Mouse (Mus musculus) left cerebral cortex, adult 8-10 months (tissue): ENCODE measurements around the gene March4. TPM values are rescaled to one million over a fixed set of nuclear protein-coding genes. Genes with fewer than 3 reads are reported as not detected.
A peak's percentile ranks its signal among the peaks of the same experiment; 100 is the strongest.

Experiments
- DNase-seq, 2 experiments: peaks; one replicate each; pipeline ENCODE4 v3.0.0; 2022; ENCODE audit warnings: low spot score in 2 of 2
- total RNA-seq, 4 experiments: library from RNA; stranded (reverse); gene quantifications; 2 replicates each; pipeline ENCODE4 v1.2.4; 2022

Gene March4
- total RNA-seq, 4 experiments from 2014 or later, result 15.0 to 17.9 (median 16.3) TPM

DNA sequence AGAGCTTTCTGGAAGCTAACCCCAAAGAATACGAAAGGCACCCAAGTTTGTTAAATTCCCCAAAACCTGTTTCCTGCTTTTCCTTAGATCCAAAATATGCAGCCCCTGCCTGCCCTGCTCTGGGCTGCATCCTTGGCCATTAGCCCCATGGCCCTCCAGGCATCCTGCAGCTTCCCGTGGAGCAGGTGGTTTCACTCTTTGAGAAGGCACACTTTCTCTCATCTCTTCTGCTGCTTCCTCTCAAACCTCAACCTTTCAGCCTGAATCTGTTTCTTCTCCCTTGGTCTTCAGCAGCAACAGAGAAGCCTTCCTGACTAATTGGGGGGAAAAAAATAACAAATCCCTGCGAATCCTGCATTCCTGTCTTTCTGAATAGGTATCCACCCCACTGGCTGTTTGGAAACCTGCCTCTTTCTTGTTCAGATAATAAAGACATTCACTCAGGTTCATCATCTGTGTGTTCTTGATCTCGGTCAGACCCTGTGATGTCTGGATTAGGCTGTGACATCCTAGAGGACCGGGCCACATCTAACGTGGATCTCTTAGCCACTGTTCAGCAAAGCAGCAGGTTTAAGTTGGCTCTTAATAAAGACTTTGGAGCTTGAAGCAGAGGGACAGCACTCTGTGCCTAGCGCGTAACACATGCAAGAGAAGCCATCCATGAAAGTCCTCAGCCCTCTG is 6.1 kb downstream of the March4 start:
- DNase-seq, result no peak

DNA sequence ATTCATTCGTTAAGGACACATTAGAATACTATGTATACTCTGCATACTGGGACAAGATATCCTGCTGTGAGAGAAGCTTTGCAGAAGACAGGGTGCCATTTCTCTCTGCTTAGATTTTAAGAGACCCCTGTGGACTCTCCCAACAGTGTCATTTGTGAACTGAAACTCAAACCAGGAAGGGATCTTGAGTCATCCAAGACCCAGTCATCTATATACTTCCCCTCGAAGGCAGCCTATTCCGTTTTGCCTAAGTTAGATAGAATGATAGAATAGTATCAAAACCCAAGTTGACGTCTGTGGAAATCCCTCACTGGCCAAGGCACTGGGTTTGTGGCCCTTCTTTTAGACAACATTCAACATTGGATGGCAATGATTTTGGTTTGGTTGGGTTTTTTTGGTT is 7.5 kb downstream of the March4 start:
- DNase-seq, result no peak

DNA sequence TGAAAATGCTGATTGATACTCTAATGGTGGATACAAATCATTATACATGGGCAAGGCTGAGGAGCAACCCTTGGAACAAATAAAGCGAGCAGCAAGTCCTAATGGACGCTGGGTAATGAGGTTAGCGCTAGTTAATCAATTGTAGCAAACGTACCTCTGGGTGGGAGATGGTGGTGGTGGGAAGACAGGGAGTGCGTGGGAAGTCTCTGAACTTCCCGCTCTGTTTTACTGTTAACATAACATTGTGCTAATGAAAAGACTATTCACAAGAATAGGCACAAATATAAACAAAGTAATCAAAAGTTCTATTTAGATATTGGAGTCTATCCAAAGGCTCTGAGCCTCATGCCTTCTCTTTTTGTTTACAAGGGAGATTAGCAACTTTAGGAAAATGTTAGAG is 13.1 kb downstream of the March4 start:
- no peak for DNase-seq

DNA sequence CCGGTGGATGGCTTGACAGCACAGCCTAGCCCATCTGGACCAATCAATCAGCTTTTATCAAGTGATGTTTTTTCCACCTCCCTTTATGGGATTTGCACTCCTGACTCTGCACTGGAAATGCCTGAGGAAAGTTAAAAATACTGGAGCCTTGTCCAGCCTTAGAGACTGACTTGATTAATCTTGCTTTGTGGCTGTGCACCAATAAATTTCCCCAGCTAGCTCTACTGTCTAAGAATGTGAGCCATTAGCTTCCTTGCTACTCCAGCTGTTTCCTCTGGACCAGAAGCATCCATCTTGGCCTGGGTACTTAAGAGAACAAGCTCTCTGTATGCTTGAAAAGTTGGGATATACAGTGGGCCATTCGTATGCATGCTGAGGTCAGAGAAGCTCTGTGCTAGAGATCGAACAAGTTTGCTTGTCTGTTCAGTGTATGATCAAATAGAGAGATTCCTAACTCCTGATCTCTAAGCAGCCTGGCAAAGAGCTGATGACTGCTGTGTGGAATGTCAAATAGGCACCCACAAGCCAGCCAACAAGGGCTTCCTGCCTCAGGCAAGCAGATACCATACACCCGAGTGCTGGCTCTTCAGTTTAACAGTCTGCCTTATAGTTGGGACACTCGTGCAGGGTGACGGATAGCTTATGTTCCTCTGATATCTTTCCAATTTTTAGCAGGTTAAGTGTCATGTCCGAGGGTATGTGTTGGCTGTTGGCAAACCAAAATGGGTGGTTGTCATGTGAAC is 25.8 kb downstream of the March4 start:
- DNase-seq, result no peak

DNA sequence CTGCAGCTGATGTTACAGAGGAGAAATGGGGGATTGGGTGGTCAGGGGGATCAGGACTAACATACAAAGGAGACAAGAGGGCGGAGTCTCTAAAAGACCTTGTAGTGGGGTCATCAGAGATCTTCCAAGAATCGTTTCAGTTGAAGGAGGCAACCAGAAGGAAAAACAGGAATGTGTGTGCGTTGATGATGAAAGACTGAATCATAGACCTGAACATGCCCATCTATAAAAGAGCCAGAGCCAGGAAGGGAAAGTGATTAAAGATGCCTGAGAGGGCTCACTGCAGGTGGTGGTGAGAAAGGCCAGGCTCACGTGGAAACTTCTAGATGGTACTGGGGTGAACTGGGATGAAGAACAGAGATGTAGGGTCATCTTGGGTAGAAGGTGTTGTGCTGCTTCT is 27.2 kb downstream of the March4 start:
- no peak for DNase-seq

DNA sequence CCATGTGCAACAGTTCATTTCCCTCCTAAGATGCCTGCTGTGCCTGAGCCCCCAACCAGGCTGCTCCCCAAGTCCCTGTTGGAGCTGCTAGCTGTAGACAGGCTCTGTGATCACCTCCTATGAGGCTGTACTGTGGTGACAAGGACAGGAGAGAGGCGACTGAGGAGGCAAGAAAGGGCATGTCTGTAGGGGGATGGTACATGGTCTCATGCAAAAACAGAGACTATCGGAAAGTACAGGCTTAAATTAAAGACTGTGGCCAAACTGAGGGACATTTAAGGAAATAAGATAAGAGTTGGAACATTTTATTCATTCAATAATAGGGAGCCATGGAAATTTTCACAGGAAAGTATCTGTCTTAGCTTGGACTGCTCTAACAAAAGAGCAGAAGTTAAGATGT is 29.1 kb downstream of the March4 start:
- DNase-seq, result no peak

DNA sequence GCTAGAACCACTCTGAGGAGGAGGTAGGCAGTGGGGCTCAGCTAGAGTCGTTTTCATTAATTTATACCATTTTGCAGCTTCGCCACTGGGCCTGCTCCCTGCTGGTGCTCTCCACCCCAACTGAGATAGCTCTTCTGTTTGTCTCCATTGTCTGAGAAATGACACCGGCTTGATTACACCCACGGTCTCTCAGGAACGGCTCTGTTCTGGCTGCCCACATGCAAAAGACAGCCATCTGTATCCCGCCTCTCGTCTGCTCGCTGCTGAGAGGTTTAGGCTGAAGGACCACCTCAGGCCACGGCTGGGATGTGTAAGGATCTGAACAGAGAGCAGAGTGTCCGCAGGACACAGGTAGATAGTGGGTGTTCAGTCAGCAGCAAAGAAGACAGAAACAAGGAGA is 30.5 kb downstream of the March4 start:
- DNase-seq, result peak in 1 of 2 experiments; percentile 52

DNA sequence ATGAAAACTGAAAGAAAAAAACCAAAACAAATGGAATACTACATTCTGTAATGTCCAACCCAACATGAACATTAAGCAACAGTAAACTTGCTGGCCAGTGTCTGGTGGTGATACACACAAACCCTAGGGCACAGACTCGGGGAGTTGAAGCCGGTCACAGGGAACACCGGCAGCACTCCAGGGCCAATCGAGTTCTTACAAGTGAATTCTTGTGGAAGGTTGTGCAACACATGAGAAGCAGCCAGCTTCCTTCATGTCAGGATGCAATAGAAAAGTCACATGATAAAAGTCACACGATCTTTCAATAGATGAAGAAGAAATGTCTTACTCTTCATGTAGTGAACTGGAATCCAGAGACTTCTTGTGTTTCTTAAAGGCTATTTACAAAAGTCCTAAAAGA is 39.1 kb downstream of the March4 start:
- no peak for DNase-seq

DNA sequence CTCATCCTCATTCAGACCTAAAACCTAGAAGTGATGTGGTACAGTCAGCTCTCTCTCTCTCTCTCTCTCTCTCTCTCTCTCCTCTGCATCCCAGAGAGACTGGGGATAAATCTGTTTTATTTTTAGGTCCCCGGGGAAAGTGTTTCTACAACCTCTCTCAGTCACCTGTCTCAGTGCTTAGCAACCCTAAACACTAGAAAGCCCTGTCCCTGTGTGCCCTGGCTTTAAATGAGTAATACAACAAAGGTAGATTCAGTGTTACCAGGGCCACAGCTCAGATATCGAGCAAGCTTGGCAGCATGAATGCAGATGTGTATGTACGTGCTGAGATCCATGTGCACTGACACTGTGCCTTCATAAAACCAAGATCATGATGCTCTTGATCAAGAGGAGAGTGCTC is 43.3 kb downstream of the March4 start:
- DNase-seq, result no peak

DNA sequence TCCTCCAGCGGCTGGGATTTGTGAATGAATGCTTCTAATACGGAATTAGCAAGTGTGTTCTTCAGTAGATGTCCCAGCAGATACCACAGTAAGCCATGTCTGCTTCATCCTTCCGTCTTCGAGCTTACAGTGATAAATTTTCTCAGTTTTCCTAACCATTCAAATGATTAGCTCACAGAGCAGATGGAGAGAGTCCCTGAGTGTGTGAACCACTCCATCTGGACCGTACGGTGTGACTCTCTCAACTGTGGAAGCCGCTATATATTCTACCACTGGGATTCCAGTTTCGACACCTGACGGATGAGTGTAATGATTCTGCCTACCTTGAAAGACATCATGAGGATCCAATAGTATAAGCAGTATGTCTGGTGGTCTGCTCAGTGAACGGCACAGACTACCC is 44.1 kb downstream of the March4 start:
- DNase-seq, result peak in 1 of 2 experiments; percentile 29

DNA sequence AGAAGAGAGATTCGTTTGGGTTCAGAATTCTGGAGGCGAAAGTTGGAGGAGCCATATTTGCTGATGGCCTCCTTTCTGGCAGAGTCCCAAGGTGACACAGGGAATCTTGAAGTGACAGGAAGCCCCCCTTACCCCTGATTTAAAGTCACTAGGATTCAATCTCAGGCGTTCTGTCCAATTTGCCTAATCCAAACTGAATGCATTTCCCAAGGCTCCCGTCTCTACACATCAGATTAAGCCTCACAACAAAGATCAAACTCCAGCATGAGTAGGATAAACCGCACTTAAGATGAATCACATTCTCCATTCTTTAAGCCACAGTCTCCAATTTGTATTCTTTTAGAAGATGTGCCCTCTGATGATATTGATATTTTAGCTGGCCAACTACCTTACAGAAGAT is 45.4 kb downstream of the March4 start:
- no peak for DNase-seq

DNA sequence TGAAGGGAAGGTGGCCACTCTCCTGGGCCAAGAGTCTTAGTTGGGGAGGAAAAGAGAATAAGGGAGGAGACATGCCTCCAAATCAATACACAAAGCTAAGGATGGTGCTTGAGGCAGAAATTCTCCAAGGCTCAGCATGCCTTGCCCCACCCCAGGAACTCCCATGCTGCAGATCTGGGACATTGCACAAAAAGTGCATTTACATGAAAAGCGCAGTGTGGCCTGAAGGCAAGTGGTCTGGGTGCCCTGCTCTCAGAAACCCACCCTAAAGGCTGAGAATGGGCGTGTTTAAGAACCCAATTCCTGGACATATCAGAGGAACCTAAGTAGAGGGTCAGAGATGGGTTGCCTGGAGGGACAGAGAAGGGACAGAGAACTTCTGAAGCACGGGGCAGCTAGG is 45.9 kb downstream of the March4 start:
- no peak for DNase-seq

DNA sequence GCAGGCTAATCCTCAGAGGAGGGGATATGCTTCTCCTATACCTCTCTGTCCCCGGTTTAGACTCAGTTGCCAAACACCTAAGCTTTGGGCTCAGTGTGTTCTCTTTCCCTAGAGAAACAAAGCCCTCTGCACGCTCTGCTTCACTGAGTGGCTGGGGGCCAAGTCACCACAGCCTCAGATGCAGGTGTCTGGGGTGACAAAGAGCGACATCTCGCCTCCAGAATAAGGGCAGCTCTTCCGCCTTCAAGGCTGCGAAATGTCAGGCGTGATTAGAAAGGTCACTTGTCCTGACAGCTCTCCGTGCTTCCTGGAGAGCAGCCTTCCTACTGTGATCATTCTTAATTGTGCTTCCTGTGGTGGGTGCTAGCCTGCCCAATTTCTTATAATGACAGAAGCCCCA is 46.5 kb downstream of the March4 start:
- no peak for DNase-seq

DNA sequence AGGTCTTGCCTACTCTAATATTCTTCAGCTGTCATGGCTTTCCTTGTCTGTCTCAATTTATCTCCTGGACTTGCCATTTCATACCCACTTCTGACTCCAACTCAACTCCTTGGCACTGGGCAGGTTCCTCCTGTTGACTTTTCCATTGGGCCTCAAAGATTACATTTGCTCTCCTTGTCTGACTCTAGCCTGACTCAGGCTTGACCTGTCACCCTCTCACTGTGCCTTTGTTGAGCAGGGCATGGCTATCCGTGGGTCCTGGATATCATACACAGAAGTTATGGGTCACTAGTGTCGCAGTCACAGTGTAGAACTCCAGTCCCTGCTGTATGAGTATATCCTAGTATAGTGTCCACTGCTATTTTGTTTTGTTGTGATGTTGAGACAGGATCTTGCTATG is 60.1 kb downstream of the March4 start:
- no peak for DNase-seq

DNA sequence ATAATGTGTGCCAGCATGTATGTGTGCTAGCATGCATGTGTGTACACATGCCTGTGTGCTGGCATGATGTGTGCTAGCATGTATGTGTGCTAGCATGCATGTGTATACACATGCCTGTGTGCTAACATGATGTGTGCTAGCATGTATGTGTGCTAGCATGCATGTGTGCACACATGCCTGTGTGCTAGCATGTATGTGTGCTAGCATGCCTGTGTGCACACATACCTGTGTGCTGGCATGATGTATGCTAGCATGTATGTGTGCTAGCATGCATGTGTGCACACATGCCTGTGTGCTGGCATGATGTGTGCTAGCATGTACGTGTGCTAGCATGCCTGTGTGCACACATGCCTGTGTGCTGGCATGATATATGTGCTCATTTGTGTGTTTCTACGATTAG is 67.7 kb downstream of the March4 start:
- no peak for DNase-seq

DNA sequence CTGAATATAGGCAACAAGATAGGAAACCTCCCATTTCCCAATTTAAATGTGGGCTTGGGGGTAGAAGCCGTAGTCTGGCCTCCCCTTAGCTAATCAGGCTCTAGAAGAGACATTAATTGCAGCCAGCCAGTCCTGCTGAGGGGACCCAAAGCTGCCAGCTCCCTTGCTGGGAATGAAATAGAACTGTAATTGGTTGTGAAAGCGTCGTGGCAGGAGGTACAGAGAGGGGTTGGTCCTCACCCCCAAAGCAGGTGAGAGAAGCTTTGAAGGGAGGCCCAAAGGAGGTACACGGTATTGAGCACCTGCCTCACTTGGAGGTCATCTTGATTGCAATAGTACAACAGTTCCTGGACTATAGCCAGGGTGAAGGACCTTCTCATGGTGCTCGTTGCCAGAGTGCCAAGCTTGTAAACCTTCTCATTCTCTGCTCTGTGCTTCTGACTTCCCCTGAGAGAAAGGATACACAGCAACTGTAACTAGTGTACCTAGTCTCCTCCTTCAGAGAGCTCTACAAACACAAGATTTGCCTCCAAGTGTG is 68.2 kb downstream of the March4 start:
- DNase-seq, result no peak

DNA sequence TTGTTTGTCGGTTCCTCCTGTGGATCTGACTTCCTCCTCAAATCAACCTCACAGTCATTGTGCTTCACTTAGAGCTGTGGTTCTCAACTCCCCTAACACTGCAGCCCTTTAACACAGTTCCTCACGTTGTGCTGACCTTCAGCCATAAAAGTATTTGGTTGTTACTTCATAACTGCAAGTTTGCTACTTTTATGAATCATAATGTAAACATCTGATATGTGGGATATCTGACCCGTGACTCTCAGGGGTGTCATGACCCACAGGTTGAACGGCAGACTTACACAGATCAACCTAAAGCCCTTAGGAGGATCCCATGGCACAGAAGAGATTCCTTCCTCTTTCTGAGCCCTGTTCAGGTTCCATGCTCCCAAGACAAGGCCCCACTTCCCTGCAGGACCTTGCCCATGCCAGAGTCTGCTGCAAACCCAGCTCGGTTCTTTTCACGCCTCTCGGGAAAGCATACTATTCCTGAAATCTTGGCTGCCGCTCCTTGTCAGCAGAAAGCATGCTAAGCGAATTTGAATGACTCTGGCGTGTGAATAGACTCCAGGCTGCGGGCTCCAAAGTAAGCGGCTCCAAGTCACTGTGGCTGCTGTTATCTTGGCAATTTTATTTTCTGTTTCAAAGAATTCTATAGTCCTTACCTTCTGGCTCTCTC is 71.7 kb downstream of the March4 start:
- DNase-seq, result peak in 1 of 2 experiments; percentile 35

DNA sequence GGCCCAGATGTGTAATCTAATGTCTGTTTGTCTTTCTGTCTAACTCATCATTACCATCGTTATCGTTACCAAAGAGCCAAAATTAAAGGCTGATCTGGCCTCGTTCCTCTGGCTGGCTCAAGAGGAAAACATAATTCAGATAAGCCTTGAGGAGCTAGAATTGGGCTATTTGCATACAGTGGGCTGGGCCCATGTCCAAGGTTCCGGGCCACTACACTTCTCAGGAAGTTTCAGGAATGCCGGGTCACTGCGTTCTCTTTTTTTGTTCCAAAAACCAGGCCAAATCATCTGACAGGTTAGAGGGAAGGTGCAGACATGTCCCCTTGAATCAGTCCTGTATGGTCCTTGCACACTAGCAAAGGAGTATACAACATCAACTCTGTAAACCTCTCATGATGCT is 74.2 kb downstream of the March4 start:
- no peak for DNase-seq

DNA sequence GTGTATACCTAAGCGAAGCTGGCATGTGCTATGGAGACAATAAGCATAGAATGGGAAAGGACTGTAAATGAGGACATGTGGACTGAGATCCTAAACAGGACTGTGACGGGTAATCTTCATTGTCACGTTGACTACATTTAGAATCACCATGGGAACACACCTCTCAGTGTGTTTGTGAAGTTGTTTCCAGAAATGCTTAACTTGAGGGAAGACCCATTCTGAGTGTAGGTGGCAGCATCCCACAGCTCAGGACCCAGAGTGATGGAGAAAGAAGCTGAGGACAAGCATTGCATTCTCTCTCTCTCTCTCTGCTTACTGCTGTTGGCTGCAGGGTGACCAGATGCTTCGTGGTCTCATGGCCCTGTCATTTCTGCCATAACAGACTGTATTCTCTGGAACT is 79.1 kb downstream of the March4 start:
- DNase-seq, result no peak

DNA sequence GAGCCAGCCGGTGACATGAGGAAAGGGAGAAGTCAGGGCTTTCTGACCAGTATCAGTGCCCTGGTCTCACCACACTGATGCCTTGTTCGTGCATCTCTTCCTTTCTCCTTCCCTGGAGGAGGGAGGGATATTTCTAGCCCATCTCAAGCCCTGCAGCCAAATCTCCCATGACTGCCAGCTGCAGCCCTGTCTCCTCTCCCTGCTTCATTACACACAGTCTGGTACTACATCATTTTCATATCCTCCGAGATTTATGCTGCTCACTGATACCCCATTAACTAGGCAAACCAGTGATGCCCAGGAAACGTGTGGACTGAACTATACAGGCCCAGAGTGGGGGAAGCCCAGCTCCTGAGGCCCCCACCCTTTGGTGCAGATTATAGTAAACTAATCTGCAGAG is 80.8 kb downstream of the March4 start:
- no peak for DNase-seq

DNA sequence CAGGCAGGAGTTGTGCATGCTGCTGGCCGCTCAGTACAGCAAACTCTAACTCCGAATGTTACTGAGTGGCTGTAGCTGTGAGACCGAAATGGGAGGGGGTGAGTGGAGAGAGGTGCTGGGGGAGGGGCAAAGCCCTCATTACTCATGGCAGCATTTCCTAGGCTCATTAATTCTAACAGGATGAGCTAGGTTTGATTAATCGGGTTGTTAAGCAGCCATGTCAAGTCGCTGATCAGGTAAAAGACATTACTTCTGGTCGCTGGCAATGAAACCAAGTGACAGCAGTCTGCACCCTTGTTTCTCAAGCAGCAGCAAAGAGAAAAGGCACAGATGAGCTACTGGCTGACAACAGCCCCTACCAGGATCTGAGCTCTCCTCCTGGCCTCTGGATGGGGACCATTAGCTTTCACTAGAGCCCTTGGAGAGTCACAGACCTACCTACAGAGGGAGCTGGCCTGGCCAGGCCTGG is 82.0 kb downstream of the March4 start:
- no peak for DNase-seq

DNA sequence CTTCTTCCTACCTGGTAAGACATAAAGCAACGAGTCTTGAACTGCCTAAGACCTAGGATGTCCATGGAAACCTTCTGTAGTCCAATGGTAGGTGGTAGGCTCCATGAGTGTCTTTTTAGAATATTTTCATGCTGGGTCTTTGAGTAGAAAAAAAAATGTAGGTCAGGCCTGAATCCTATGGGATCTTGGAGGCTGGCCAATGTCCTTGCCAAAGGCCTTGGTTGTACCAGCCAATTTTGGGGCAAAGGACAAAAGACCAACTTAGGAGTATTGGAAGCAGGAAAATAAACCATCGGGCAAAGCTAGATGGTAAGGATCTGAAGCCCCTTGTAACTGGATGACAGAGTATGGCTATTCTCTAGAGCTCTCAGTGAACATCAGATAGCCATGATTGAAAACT is 83.9 kb downstream of the March4 start:
- DNase-seq, result no peak
